Mouse (Mus musculus) hindbrain, postnatal 0 days (tissue): ENCODE data around the gene Paqr5. TPM values are rescaled to one million over a fixed set of nuclear protein-coding genes. Genes with fewer than 3 reads are reported as not detected.

Source experiments
- ATAC-seq: fragments of 200-750 bp; cut with Nextera tagmentation; 2 replicates; pipeline ENCODE4 v1.8.0; 2017; ENCODE audit warnings: mild to moderate bottlenecking, moderate TSS enrichment, moderate library complexity
- DNase-seq: peaks from one replicate; pipeline ENCODE4 v3.0.0-alpha.2; 2015; ENCODE audit warnings: low spot score
- H3K27ac ChIP-seq: fragments of 300-500 bp; sonication (generic); 2 replicates; pipeline ENCODE4 v1.5.1; 2014; ENCODE audit warnings: mild to moderate bottlenecking
- H3K27me3 ChIP-seq: fragments of 300-500 bp; sonication (generic); 2 replicates; pipeline ENCODE4 v1.6.1; 2014; ENCODE audit warnings: low read length, mixed read lengths; ENCODE audit not compliant: insufficient read depth
- H3K36me3 ChIP-seq: fragments of 300-500 bp; sonication (generic); 2 replicates; pipeline ENCODE4 v1.6.1; 2014; ENCODE audit warnings: low read length, mixed read lengths; ENCODE audit not compliant: insufficient read depth
- H3K4me1 ChIP-seq: fragments of 300-500 bp; sonication (generic); 2 replicates; pipeline ENCODE4 v1.6.1; 2014; ENCODE audit warnings: antibody characterized with exemption, low read length, mixed read lengths; ENCODE audit not compliant: insufficient read depth
- H3K4me2 ChIP-seq: fragments of 300-500 bp; sonication (generic); 2 replicates; pipeline ENCODE4 v1.6.1; 2014; ENCODE audit warnings: low read depth, mild to moderate bottlenecking, low read length, moderate library complexity, mixed read lengths
- H3K4me3 ChIP-seq: fragments of 300-500 bp; sonication (generic); 2 replicates; pipeline ENCODE4 v1.5.1; 2014; ENCODE audit warnings: low read length
- H3K9ac ChIP-seq: fragments of 300-500 bp; sonication (generic); replicated peaks from 2 replicates; pipeline ENCODE4 v1.6.1; 2014; ENCODE audit warnings: mild to moderate bottlenecking, low read length, moderate library complexity, mixed read lengths
- H3K9me3 ChIP-seq: fragments of 300-500 bp; sonication (generic); 2 replicates; pipeline ENCODE4 v1.6.1; 2016; ENCODE audit warnings: low read length, mixed read lengths
- CTCF ChIP-seq: IDR thresholded peaks from 2 replicates; pipeline ENCODE4 v1.5.1; 2016; ENCODE audit warnings: antibody characterized with exemption, control low read depth, low read depth
- WGBS: fragments of 180-500 bp; shearing (Covaris S2); extraction: QIAGEN DNeasy Blood & Tissue Kit; methylation state at CpG from one replicate; pipeline ENCODE4 v1.1.7; 2014; 5-methylcytosine and 5-hydroxymethylcytosine counted together
- polyA plus RNA-seq: library from polyadenylated mRNA; unstranded; fragments of >200 nt; fragmentation: Nextera tagmentation; extraction: Ambion mirVana; gene quantifications from 2 replicates; pipeline ENCODE4 v1.2.1, GENCODE M21; 2015
- total RNA-seq: library from RNA; depleted of rRNA; stranded (reverse); fragments of >200 nt; gene quantifications from 2 replicates; pipeline ENCODE4 v1.2.3, GENCODE M21; 2014

The Paqr5 gene
- total and polyA plus RNA-seq, 2 experiments from 2014 or later, result 0.16 to 0.80 TPM

DNA sequence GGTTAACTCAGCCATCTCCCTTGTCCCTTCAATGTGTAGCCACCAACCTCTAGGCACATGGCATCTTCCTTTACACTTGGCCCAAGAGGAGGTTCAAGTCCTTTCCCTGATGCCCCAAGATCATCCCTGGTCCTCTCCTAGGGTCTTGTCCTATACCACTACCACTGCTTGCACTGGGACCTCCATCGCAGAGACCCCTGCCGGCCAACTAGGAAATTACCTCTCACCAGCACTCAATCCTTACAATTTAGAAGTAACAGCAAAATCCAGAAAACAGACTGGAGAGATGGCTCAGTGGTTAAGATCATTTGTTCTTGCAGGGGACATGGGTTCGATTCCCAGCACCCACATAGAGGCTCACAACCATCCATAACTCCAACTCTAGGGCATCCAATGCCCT, 11.2 kb downstream of the Paqr5 start:
- no peak for DNase-seq

DNA sequence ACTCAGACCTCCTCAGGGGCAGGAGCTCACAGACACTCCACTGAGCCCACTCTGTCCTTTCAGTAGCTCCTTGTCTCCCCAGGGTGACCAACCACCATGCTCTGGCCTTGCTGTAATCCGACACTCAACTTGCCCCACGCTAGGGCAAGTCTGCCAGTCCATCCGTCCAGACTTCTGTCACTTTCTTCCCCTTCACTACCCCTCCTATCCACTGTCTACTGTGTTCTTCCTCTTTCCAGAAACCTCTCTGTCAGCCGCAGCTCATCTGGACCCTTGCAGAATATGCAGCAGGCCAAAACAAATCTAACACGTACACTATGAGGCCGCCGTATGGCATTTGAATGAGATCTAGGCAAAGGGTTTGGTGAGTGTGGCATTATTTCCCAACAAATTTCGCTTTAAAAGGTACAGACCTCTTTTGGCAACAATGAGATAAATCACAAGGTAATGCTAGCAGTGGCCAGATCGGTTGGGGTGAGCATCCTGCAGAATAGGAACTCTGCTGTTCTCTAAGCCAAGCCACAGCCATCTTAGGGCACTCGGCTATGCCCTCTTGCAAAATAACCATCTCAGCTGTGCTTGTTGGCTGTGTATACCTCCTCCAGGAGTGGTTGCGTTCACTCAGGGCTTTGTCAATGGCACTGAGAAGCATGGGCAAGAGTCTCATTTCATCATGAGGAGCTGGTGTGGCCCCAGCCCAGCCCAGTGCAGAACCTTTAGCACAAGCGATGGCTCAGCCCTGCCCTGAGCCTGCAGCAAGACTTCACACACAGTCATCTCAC, 13.1 kb downstream of the Paqr5 start:
- DNase-seq (no peak), ATAC-seq (no peak)
- H3K4me1 ChIP-seq, result no peaks in the 10 kb centered on the region
- no peak overlapping the region for H3K27ac ChIP-seq
- H3K9me3 ChIP-seq, result no peaks in the 10 kb centered on the region
- H3K4me3 ChIP-seq, result no peak overlapping the region
- 76% methylated on average over 12 of the region's 12 CpGs for WGBS
- no peak for TF ChIP-seq CTCF
- no peaks in the 10 kb centered on the region for H3K27me3 ChIP-seq
- H3K36me3 ChIP-seq, result no peaks in the 10 kb centered on the region
- no peak overlapping the region for H3K9ac ChIP-seq
- H3K4me2 ChIP-seq, result no peak overlapping the region

More for the DNA sequence above, 11.2 kb downstream of the Paqr5 start:
- H3K27ac ChIP-seq, result no peak overlapping the region
- no peaks in the 10 kb centered on the region for H3K36me3 ChIP-seq
- H3K9me3 ChIP-seq, result no peaks in the 10 kb centered on the region
- peak; percentile 6; the same call in 1 of the 2 replicates for TF ChIP-seq CTCF
- H3K4me3 ChIP-seq, result no peak overlapping the region
- H3K9ac ChIP-seq, result no peak overlapping the region
- ATAC-seq, result no peak
- WGBS, result 63% methylated on average over 3 of the region's 3 CpGs
- H3K27me3 ChIP-seq, result no peaks in the 10 kb centered on the region
- no peaks in the 10 kb centered on the region for H3K4me1 ChIP-seq
- H3K4me2 ChIP-seq, result no peak overlapping the region

DNA sequence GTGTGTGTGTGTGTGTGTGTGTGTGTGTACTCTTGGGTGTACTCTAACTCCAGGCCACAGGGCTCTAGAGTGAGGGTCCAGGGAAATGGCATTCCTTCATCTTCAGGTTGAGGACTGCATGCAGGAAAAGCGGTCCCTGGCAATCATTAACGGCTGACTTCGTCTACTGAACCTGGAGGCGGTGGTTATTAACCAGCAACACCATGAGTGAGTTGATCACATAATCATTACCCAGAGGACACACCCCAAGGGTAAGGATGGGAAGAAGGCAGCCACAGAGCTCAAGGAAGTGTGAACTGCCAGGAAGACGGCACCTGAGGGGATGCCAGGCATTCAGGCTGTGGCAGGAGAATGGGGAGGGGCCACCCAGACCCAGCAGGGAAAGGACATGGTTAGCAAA, 18.3 kb downstream of the Paqr5 start:
- WGBS, result 74% methylated on average over 5 of the region's 5 CpGs
- Histone ChIP-seq H3K9ac (no peak overlapping the region), H3K9me3 (no peaks in the 10 kb centered on the region), H3K36me3 (no peaks in the 10 kb centered on the region), H3K27me3 (no peaks in the 10 kb centered on the region), H3K27ac (no peak overlapping the region), H3K4me2 (no peak overlapping the region), H3K4me1 (peaks cover 5% of the 10 kb centered on the region), H3K4me3 (no peak overlapping the region)
- no peak for TF ChIP-seq CTCF
- DNase-seq (no peak), ATAC-seq (no peak)

DNA sequence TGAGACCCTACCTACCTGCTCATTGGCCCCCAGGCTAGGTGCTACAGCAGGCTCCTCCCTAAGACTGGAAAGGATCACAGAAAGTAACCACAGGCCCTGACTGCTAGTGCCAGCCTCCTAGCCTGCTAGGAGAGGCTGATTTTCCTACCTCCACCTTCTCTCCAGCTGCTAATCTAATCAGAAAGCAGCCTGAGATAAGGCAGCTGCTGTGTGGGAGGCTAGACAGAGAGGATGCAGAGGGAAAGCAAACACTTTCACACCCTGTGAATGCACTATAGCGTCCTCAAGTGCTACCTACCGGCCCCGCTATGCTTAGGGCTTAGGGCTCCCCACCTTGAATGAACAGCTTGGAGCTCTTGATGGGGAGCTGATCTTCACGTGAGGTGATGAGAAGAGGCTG, 19.6 kb downstream of the Paqr5 start:
- no peaks in the 10 kb centered on the region for H3K27me3 ChIP-seq
- no peak for TF ChIP-seq CTCF
- no peak overlapping the region for H3K9ac ChIP-seq
- no peak for DNase-seq
- H3K9me3 ChIP-seq, result no peaks in the 10 kb centered on the region
- 66% methylated on average over 4 of the region's 4 CpGs for WGBS
- H3K4me3 ChIP-seq, result no peak overlapping the region
- no peak overlapping the region for H3K27ac ChIP-seq
- H3K4me1 ChIP-seq, result peaks cover 9% of the 10 kb centered on the region
- no peaks in the 10 kb centered on the region for H3K36me3 ChIP-seq
- ATAC-seq, result no peak
- H3K4me2 ChIP-seq, result no peak overlapping the region

DNA sequence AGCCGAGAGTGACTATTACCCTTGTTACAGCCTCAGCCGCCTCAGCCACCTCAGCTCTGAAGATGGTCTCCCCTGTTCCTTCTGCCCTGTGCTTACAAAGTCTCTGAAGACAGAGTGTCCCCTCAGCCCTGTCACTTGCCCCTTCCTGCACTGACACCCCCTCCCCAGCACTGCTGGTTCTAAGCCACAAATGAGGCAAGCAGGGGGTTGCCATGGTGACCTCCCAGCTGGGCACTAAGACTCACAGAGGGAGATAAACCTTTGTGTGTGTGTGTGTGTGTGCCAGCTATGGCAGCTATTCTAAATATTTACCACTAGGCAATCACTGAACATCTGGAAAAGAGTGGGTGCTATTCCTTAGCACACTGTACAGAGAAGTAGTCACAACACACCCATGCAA, 23.0 kb downstream of the Paqr5 start:
- H3K4me3 ChIP-seq, result no peak overlapping the region
- no peaks in the 10 kb centered on the region for H3K36me3 ChIP-seq
- WGBS, result 23% methylated on average over 2 of the region's 2 CpGs
- H3K9me3 ChIP-seq, result no peaks in the 10 kb centered on the region
- DNase-seq (peak; percentile 55), ATAC-seq (no peak)
- H3K9ac ChIP-seq, result no peak overlapping the region
- H3K4me2 ChIP-seq, result no peak overlapping the region
- no peaks in the 10 kb centered on the region for H3K27me3 ChIP-seq
- no peak for TF ChIP-seq CTCF
- no peak overlapping the region for H3K27ac ChIP-seq
- H3K4me1 ChIP-seq, result peaks cover 9% of the 10 kb centered on the region

DNA sequence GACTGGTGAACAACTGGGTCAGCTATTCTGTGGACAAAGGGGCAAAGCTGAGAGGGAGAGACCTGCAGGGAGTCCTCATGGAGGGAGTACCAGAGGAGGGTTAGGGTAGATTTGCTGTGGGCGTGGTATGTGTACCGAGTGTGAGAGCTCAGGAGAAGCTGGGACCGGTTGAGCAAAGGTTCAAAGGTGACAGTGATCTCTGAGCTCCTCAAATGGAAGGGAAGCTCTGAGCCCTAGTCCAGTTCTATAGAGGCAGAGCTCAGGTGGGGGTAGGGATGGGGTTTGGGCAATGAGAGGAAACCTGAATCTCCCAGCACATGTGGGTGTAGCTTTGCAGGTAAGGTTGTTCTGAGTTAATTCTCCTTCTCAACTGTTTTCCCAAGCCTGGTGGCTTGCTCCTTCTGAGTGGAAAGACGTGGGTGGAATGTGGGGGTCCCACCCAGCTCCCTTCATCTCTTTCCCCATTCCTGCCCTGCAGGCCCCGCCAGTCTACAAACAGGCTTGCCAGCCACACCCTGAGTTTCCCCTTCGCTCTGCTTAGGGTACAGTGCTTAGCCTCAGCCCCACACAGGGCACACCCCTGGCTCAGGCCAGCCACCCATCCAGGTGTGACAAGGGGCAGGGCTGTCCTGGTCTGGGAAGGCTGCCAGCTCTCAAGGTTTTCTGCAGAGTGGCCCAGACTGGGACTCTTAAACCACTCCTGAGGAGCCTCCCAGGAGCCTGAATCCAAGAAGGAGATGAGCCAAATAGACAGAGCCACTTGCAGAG, 26.8 kb downstream of the Paqr5 start:
- Histone ChIP-seq H3K27me3 (no peaks in the 10 kb centered on the region), H3K9me3 (no peaks in the 10 kb centered on the region), H3K4me1 (peaks cover 9% of the 10 kb centered on the region), H3K4me3 (no peak overlapping the region), H3K4me2 (no peak overlapping the region), H3K9ac (no peak overlapping the region), H3K36me3 (no peaks in the 10 kb centered on the region), H3K27ac (no peak overlapping the region)
- DNase-seq (no peak), ATAC-seq (no peak)
- 87% methylated on average over 6 of the region's 6 CpGs for WGBS
- TF ChIP-seq CTCF, result no peak

DNA sequence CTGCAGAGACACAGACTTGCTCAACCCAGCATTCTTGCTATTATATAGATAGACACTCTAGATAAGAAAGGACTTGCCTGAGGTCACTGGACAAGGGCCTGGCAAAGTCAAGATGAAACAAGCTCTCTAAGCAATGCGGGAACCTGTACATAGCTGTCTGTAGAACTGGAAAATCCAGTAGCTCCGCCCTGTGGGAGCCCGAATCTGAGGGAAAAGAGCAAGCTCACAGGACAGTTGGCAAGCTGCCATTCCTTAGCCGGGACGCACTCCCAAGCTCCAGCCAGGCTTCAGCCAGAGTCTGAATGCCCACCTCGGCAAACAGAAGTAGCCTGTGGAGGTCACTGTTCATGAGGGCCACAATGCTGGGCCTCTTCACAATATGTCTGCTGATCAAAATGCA, 28.8 kb downstream of the Paqr5 start:
- ATAC-seq, result no peak

More for the DNA sequence above, 28.8 kb downstream of the Paqr5 start:
- Histone ChIP-seq H3K27me3 (no peaks in the 10 kb centered on the region), H3K27ac (no peak overlapping the region), H3K4me3 (no peak overlapping the region), H3K9ac (no peak overlapping the region), H3K4me2 (no peak overlapping the region), H3K4me1 (no peaks in the 10 kb centered on the region), H3K36me3 (no peaks in the 10 kb centered on the region), H3K9me3 (no peaks in the 10 kb centered on the region)
- peak; percentile 70 for DNase-seq
- WGBS, result 24% methylated on average over 6 of the region's 6 CpGs
- TF ChIP-seq CTCF, result no peak
